Mouse (Mus musculus) cerebellum, adult (tissue): ENCODE measurements around the gene Lipo4.
"Not testable (repeated sequence)": the region's sequence is repeated elsewhere in the genome, so short reads cannot be mapped to it uniquely, and the experiment has no call there.

Source experiments
- ATAC-seq: cut with Nextera tagmentation; 2 replicates; pipeline ENCODE4 v1.9.2; 2017; ENCODE audit warnings: mild to moderate bottlenecking, moderate library complexity, mixed read lengths; ENCODE audit not compliant: insufficient number of reproducible peaks, low FRiP score, low TSS enrichment

The Lipo4 gene

DNA sequence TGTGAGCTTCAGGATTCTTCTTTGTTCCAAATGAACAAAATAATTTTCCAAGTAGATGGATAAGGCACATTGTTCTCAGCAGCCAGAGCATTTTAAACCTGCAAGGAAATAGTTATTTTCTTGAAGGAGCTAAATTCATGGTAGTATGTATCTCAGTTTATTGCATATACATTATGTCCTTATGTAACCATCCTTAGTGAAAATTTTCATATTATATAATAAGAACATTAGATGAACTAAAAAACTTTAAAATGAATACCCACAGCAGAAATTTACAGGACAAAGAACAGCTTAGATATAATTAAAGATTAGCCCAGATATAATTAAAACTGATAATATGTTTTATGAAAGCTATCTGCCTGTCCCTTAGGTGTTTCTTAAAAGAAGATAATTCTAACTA, at the start of gene Lipo4:
TSS of gene Lipo4 (minus strand) at position 101 of the 400 bp plus-strand sequence.
- no peak for ATAC-seq

GRCm38 (mm10) chr19:33456426-33456825, 61.2 kb downstream of the Lipo4 start:
- not testable (repeated sequence) for ATAC-seq

DNA sequence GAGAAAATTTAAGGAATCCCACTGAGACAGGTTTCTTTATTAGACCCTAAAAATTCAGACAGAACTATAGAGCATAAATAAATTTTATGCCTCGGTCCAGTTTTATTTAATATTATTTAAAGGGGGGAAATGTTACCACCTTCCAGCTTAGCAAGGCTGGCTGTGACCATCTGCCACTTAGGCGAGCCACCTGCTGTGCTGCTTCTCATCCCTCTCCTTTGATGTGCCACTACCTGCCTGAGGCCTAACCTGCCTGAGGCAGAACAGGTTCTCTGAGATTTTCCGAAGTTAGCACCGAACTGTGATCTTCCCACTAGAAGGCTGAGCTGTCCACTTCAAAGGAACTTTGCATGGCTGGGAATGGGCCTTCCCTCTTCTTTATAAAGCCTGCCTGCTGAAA, 63.9 kb downstream of the Lipo4 start:
- ATAC-seq, result no peak
